Mouse (Mus musculus) gastrocnemius, adult 2 months (tissue): ENCODE data around the gene Pzp. TPM values are rescaled to one million over a fixed set of nuclear protein-coding genes. Genes with fewer than 3 reads are reported as not detected.

Experiments used
- DNase-seq: peaks from one replicate; pipeline ENCODE4 v3.0.0; 2022
- H3K27ac ChIP-seq: fragments of 200-600 bp; 2 replicates; pipeline ENCODE4 v1.8.1; 2022; ENCODE audit warnings: mild to moderate bottlenecking
- H3K4me3 ChIP-seq: fragments of 200-600 bp; 2 replicates; pipeline ENCODE4 v1.8.1; 2022; ENCODE audit warnings: mild to moderate bottlenecking, moderate library complexity
- CTCF ChIP-seq: fragments of 200-600 bp; IDR thresholded peaks from 2 replicates; pipeline ENCODE4 v1.8.1; 2022; ENCODE audit warnings: antibody characterized with exemption, mild to moderate bottlenecking, moderate library complexity
- intact Hi-C: fragments of 180-260 bp; cut with DNase I; formaldehyde crosslinking; loops from one replicate; pipeline ENCODE4 v1.15.1; 2025
- total RNA-seq, 2 experiments: library from RNA; stranded (reverse); gene quantifications; 2 replicates each; pipeline ENCODE4 v1.2.3; 2021

Pzp gene
- total RNA-seq, 2 experiments from 2014 or later = not detected

DNA sequence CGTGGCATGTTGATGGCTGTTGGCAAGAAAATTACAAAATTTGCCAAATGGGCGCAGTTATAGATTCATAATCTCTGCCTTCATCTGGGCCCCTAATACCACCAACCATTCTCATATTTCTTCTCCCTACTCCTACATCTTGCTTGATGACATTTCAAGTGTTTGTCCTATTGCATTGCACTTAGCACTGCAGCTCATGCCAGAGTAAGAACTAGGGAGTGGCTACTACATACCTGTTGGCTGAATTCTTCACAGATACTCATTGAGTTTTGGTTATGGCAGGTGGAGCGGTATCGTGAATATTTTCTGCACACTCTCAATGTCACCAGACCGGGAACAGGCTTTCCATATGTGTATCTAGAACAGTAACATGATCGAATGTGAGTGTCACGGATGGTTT is 7.4 kb downstream of the Pzp start:
- H3K27ac ChIP-seq = no peak overlapping the region
- no peak overlapping the region for H3K4me3 ChIP-seq
- TF ChIP-seq CTCF = no peak
- no peak for DNase-seq
- intact Hi-C loops = no loop called here

DNA sequence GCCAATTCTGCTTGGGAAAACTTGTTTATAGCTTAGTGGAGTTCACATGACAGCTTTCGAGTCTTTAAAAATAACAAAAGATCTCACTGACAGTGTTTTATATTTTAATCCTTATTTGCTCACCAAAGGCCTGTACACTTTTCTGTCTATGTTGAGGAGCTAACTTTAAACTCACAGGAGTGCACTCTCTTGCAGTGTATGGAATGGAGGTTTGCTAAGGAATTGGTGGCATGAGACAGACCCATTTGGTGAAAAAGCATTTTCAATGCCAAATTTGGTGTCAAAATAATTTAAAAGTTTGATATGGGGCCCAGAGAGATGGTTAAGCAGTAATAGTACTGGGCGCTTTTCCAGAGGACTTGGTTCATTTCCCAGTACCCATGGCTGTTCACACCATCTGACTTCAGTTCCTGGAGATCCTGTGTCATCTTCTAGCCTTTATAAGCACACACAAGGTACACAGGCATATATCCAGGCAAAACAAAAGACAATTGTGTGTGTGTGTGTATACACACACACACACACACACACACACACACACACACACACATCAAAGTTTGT is 20.8 kb downstream of the Pzp start:
- TF ChIP-seq CTCF = no peak
- DNase-seq = no peak
- Histone ChIP-seq H3K4me3 (no peak overlapping the region), H3K27ac (no peak overlapping the region)
- intact Hi-C loops = no loop called here

DNA sequence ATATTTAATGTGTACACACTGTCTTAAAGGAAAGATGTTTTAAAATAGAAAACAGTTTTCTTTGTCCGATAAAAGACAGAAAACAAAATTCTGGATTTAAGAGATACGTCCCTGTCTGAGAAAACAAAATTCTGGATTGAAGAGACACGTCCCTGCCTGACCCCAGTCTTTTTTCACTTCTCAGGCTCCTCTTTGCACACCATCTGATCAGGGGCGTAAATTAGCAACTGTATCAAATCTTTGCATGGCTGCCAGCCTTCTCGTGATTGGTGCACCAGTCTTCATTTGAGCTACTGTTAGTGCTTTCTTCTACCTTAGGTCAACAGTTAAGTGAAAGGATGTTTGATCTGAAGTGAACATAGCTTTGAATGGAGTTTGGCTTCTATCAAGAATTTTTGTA is 21.8 kb downstream of the Pzp start:
- TF ChIP-seq CTCF = no peak
- no peak overlapping the region for H3K4me3 ChIP-seq
- intact Hi-C loops = no loop called here
- no peak overlapping the region for H3K27ac ChIP-seq
- no peak for DNase-seq

DNA sequence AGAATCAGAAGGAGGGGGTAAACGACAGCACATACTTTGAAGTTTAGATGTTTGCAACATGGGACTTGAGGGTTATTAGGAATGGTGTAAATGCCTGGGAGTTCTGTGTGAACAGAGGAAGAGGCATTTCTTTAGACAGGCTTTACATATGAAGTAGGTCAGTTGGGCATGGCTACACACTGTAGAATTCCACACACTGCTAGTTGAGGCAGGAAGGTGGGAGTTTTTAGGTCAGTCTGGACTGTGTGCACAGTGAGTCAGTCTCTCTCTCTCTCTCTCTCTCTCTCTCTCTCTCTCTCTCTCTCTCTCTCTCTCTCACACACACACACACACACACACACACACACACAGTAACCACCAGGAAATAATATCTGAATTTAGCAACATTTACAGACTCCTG is 31.2 kb downstream of the Pzp start:
- intact Hi-C loops = no loop called here
- TF ChIP-seq CTCF = no peak

DNA sequence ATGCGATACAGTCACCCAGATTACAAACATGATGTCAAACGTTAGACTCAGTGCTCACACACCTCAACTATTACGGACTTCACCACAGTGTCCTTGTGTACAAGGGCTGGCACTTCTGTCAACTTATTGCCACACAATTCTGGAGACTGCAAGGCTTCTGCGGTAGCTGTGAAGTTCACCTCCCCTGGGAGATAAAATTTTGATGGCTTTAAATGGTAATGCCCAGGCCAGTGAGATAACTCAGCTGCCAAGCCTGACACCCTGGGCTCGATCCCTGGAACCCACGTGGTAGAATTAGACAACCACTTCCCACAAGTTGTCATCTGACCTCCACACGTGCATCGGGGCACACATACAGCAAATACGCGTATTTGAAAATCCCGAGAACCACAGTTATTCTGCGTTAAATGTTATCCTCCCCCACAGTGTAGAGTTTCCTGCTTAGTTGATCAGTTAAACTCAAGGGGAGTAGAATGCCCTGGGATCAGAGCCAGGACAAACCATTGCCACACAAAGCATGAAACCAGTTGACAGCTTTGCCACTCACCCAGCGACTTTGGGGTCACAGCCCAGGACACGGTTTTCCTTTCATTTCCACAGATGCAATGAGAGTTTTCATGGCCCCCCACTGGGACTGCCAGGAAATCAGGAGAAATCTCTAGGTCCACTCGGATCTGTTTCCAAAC is 31.7 kb downstream of the Pzp start:
- DNase-seq = no peak
- intact Hi-C loops = no loop called here
- TF ChIP-seq CTCF = no peak

More for the DNA sequence above, 31.2 kb downstream of the Pzp start:
- Histone ChIP-seq H3K27ac (no peak overlapping the region), H3K4me3 (no peak overlapping the region)
- no peak for DNase-seq

DNA sequence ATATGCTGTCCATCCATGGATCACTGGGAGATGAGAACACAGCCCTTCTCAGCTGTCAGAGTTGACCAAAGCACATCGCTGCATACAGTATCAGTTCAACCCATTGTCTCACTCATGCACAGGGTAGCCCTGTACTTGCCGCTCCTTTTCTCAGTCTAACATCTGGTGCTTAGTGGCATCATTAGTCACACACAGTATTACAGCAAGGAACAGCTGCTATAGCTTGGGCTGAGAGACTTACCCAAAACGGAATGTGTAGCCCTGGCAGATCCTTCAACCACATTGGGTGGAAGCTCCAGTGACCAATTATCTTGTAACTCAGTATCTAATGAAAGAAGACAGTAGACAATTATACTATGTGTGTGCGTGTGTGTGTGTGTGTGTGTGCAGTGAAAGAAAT is 34.6 kb downstream of the Pzp start:
- no peak for TF ChIP-seq CTCF
- Histone ChIP-seq H3K4me3 (no peak overlapping the region), H3K27ac (no peak overlapping the region)
- DNase-seq = no peak
- intact Hi-C loops = no loop called here

More for the DNA sequence above, 31.7 kb downstream of the Pzp start:
- Histone ChIP-seq H3K27ac (no peak overlapping the region), H3K4me3 (no peak overlapping the region)

DNA sequence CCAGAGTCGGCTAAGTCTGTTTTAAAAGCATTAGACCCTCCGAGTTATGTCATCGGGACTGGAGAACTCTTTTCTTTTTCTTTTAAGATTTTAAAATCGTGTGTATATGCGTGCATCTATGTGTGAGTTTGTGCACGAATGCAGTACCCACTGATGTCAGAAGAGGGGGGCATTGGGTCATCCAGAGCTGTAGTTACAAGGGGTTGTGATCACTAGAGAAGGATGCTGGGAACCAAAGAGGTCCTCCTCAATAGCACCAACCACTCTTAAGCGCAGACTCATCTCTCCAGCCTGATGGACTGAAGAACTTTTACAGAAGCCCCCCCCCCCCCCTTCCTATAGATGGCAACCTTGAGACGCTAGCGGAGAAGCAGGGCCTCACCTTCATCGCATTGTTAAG is 36.4 kb downstream of the Pzp start:
- intact Hi-C loops = no loop called here
- Histone ChIP-seq H3K27ac (no peak overlapping the region), H3K4me3 (no peak overlapping the region)
- no peak for TF ChIP-seq CTCF
- no peak for DNase-seq

DNA sequence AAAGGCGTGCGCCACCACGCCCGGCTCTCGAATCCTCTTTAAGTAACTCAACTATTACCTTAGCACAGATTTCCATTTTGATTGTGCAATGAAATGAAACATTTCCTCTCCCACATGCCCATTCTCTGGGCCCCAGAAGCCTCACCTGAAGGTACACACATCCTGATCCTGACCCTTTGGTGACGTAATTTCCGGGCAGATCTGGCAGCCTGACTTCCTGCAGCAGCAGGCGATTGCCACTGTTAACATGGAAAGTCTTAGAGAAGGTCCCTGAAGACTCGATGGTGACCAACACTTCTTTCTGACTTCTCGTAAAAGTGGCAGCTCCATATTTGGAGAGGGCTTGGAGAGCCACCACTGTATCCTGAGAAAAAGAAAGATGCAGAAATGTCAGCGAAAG is 38.8 kb downstream of the Pzp start:
- Histone ChIP-seq H3K4me3 (no peak overlapping the region), H3K27ac (no peak overlapping the region)
- TF ChIP-seq CTCF = no peak
- no peak for DNase-seq
- intact Hi-C loops = no loop called here

DNA sequence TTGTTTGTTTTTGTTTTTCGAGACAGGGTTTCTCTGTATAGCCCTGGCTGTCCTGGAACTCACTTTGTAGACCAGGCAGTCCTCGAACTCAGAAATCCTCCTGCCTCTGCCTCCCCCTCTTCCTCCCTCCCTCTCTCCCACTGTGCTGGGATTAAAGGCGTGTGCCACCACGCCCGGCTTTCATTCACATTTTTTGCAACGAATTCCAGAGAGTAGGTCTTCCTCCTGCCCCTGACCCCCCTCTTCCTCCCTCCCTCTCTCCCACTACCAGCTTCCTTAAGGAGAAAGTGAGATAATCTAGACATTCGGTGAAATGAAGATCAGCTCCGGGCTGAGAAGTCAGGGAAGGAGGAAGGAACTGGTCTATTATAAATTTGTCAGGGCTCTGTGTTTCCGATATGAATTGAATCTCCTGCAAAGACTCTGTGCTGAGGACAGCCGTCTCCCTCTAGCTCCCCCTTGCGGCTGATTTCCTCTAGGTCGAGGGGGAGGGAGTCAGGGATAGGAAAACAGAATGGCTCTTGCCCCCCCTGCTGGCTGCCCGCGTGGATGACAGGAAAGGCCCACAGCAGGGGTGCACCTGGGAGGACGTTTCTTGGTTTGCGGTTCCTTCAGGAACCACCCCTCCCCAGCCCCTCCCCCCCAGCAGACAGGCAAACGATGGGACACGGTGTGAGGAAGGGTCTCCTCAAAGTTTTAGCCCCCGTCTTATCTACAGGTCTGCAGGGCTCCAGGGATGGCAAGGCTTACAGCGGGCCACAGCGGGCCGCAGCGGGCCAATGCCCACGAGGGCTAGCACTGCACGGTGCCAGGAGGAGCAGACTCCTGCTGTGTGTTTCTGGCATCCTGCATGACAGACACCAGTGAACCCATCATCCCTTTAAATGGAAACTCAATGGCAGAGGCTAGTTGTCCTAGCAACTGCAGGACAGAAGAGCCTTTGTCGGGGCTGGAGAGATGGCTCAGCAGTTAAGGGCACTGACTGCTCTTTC is 46.8 kb downstream of the Pzp start:
- peak; percentile 96 for DNase-seq
- peak overlapping the region; percentile 55 for H3K4me3 ChIP-seq
- intact Hi-C loops = loop anchor here (1.0 kb wide), 1 partner anchor 33 kb away; no protein-coding TSS in a partner anchor
- H3K27ac ChIP-seq = no peak overlapping the region
- peak; percentile 100 for TF ChIP-seq CTCF

DNA sequence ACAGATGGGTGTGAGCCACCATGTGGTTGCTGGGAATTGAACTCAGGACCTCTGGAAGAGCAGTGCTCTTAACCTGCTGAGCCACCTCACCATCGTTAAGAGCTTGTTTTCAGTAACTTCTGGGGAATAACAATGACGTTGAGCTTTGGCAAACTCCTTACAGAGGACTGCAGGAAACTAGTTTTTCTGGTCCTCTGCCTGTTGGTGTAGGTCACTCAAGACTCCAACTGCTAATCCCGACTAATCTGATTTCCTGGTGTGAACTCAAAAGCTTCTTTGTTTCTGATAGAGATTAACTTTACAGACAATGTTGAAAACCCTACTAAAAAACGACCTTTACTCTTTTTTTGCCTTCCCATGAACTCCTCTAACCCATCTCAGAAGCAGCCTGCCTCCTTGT is 49.0 kb downstream of the Pzp start:
- intact Hi-C loops = no loop called here
- Histone ChIP-seq H3K27ac (no peak overlapping the region), H3K4me3 (no peak overlapping the region)
- TF ChIP-seq CTCF = no peak
- DNase-seq = no peak

DNA sequence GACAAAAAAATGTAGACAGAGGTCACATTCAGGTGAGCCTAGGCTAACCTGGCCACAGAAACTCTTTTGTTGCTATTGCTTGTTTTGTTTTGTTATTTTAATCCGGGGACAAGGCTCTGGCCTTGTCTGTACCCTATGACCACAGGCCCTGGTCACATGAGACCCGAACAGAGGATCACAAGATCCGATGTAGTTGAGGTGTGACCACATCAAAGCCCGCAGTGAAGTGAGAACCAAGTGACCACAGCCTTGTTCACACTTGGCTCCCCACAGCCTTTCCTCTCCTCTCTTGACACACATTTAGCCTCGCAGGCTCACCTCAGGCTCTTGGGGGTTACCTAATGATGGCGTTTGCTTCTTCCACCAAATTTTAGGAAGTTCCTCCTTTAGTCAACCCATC is 52.4 kb downstream of the Pzp start:
- intact Hi-C loops = no loop called here
- no peak for TF ChIP-seq CTCF
- H3K27ac ChIP-seq = no peak overlapping the region

DNA sequence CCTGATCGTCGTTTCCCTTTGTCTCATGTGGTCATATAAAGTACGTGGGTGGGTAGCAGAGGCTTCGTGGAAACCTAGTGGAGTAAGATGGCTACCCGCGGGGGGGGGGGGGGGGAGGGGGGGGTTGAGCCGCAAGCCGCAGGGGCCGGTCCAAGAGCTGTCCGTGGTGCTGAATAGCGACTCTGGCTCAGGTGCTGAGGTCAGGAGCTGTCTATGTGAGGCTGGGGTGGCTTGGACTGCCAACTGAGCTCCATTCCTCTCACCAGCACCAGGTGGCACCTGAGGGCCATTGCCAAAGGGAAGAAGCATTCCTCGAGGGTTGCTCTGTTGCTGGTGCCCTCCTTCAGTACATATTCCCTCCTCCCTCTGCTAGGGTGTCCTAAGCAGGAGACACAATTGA is 57.1 kb downstream of the Pzp start:
- intact Hi-C loops = no loop called here
- H3K27ac ChIP-seq = no peak overlapping the region
- DNase-seq = peak; percentile 61
- no peak for TF ChIP-seq CTCF
- no peak overlapping the region for H3K4me3 ChIP-seq

More for the DNA sequence above, 52.4 kb downstream of the Pzp start:
- DNase-seq = no peak
- no peak overlapping the region for H3K4me3 ChIP-seq

DNA sequence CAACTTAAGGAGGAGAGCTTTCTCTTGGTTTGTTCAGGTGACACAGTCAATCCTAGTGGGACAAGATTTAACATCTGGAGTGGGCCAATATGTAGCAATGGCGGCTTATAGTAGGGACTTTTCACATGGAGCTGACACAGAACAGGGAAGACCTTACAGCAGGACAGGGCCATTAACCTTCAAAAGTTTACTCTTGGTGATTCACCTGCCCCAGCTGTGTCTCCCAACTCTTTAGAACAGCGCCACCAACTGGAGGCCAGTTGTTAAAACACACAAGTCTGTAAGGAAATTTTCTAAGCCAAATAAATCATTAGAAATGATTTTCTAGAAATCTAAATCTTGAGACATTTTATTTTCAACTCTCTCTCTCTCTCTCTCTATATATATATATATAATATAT is 59.2 kb downstream of the Pzp start:
- no peak for DNase-seq
- no peak overlapping the region for H3K27ac ChIP-seq
- intact Hi-C loops = no loop called here
- peak; percentile 47 for TF ChIP-seq CTCF
- H3K4me3 ChIP-seq = no peak overlapping the region
